Mouse (Mus musculus) embryonic facial prominence, embryonic 11.5 days (tissue): ENCODE measurements at regions not wholly inside any gene's neighbourhood (a gene's known extent, or its start where the extent isn't known, plus 50 kb on each side); places are given as distances from the start of the nearest gene placed in this dataset.

Experiments
- ATAC-seq: fragments of 200-750 bp; cut with Nextera tagmentation; replicated peaks from 2 replicates; pipeline ENCODE4 v1.8.0; 2017; ENCODE audit warnings: low read depth; ENCODE audit not compliant: insufficient number of reproducible peaks, low FRiP score, low TSS enrichment
- DNase-seq: peaks from one replicate; pipeline ENCODE4 v3.0.0-alpha.2; 2015; ENCODE audit warnings: low spot score
- H3K27ac ChIP-seq: fragments of 300-500 bp; sonication (generic); replicated peaks from 2 replicates; pipeline ENCODE4 v1.5.1; 2014; ENCODE audit warnings: mild to moderate bottlenecking, low read depth, low read length, control low read depth
- H3K27me3 ChIP-seq: fragments of 300-500 bp; sonication (generic); 2 replicates; pipeline ENCODE4 v1.6.1; 2014; ENCODE audit warnings: mild to moderate bottlenecking, low read length, moderate library complexity, mixed read lengths; ENCODE audit not compliant: control insufficient read depth, insufficient read depth
- H3K36me3 ChIP-seq: fragments of 300-500 bp; sonication (generic); replicated peaks from 2 replicates; pipeline ENCODE4 v1.6.1; 2014; ENCODE audit warnings: low read depth, mild to moderate bottlenecking, low read length, moderate library complexity, mixed read lengths; ENCODE audit not compliant: control insufficient read depth, insufficient read depth
- H3K4me1 ChIP-seq: fragments of 300-500 bp; sonication (generic); 2 replicates; pipeline ENCODE4 v1.6.1; 2014; ENCODE audit warnings: low read length, mixed read lengths; ENCODE audit not compliant: control insufficient read depth, insufficient read depth
- H3K4me2 ChIP-seq: fragments of 300-500 bp; sonication (generic); 2 replicates; pipeline ENCODE4 v1.6.1; 2014; ENCODE audit warnings: low read depth, mild to moderate bottlenecking, control low read depth, low read length, moderate library complexity
- H3K4me3 ChIP-seq: fragments of 300-500 bp; sonication (generic); 2 replicates; pipeline ENCODE4 v1.5.1; 2014; ENCODE audit warnings: low read depth, low read length, control low read depth
- H3K9ac ChIP-seq: fragments of 300-500 bp; sonication (generic); replicated peaks from 2 replicates; pipeline ENCODE4 v1.6.1; 2014; ENCODE audit warnings: mild to moderate bottlenecking, control low read depth, low read length
- H3K9me3 ChIP-seq: fragments of 300-500 bp; sonication (generic); replicated peaks from 2 replicates; pipeline ENCODE4 v1.6.1; 2016; ENCODE audit warnings: mild to moderate bottlenecking, low read length, inconsistent platforms, mixed read lengths; ENCODE audit not compliant: control insufficient read depth
- WGBS: fragments of 180-500 bp; shearing (Covaris S2); extraction: QIAGEN DNeasy Blood & Tissue Kit; methylation state at CpG from one replicate; pipeline ENCODE4 v1.1.7; 2014; 5-methylcytosine and 5-hydroxymethylcytosine counted together

- no peaks in the 10 kb centered on the region for H3K9me3 ChIP-seq
- no peak overlapping the region for H3K4me2 ChIP-seq
- no peak overlapping the region for H3K4me3 ChIP-seq
- ATAC-seq = no peak
- H3K27ac ChIP-seq = no peak overlapping the region
- no peaks in the 10 kb centered on the region for H3K36me3 ChIP-seq
- no peaks in the 10 kb centered on the region for H3K27me3 ChIP-seq
- no peak for DNase-seq
- no peak overlapping the region for H3K9ac ChIP-seq
- peaks cover 5% of the 10 kb centered on the region for H3K4me1 ChIP-seq
- WGBS = 40% methylated on average over 7 of the region's 7 CpGs
Observed at GRCm38 (mm10) chr14:25306166-25306565, 152.8 kb upstream of the Zmiz1 start.

GRCm38 (mm10) chr14:25306961-25307654 is 151.9 kb upstream of the Zmiz1 start:
- no peak overlapping the region for H3K4me2 ChIP-seq
- no peaks in the 10 kb centered on the region for H3K27me3 ChIP-seq
- no peaks in the 10 kb centered on the region for H3K36me3 ChIP-seq
- H3K9ac ChIP-seq = no peak overlapping the region
- no peaks in the 10 kb centered on the region for H3K9me3 ChIP-seq
- peaks cover 5% of the 10 kb centered on the region for H3K4me1 ChIP-seq
- no peak overlapping the region for H3K27ac ChIP-seq
- H3K4me3 ChIP-seq = no peak overlapping the region
- DNase-seq = no peak
- ATAC-seq = 0 out of 2 replicates have a peak, but pooled peaks have one; percentile 14
- 55% methylated on average over 3 of the region's 3 CpGs for WGBS

GRCm38 (mm10) chr14:25308051-25308450 is 150.9 kb upstream of the Zmiz1 start:
- no peaks in the 10 kb centered on the region for H3K9me3 ChIP-seq
- H3K27ac ChIP-seq = no peak overlapping the region
- no peak overlapping the region for H3K4me2 ChIP-seq
- no peak for ATAC-seq
- DNase-seq = no peak
- no peak overlapping the region for H3K4me3 ChIP-seq
- H3K4me1 ChIP-seq = peaks cover 5% of the 10 kb centered on the region
- H3K9ac ChIP-seq = no peak overlapping the region
- no peaks in the 10 kb centered on the region for H3K36me3 ChIP-seq
- H3K27me3 ChIP-seq = no peaks in the 10 kb centered on the region
- WGBS = 76% methylated on average over 3 of the region's 3 CpGs

- 48% methylated on average over 4 of the region's 4 CpGs for WGBS
- peaks cover 2% of the 10 kb centered on the region; the same call in 1 of the 2 replicates for H3K4me1 ChIP-seq
- H3K27me3 ChIP-seq = no peaks in the 10 kb centered on the region
- ATAC-seq = no peak
- DNase-seq = no peak
- no peaks in the 10 kb centered on the region for H3K36me3 ChIP-seq
- no peaks in the 10 kb centered on the region for H3K9me3 ChIP-seq
- no peak overlapping the region for H3K9ac ChIP-seq
- H3K27ac ChIP-seq = no peak overlapping the region
- no peak overlapping the region for H3K4me2 ChIP-seq
- no peak overlapping the region for H3K4me3 ChIP-seq
Observed at GRCm38 (mm10) chr14:25310671-25311151, 148.3 kb upstream of the Zmiz1 start.

- H3K4me2 ChIP-seq = no peak overlapping the region
- no peaks in the 10 kb centered on the region for H3K9me3 ChIP-seq
- H3K4me3 ChIP-seq = no peak overlapping the region
- no peaks in the 10 kb centered on the region for H3K36me3 ChIP-seq
- ATAC-seq (no peak), DNase-seq (no peak)
- 0 out of 2 replicates have a peak, but pooled peaks cover 2% of the 10 kb centered on the region for H3K4me1 ChIP-seq
- no peaks in the 10 kb centered on the region for H3K27me3 ChIP-seq
- no peak overlapping the region for H3K9ac ChIP-seq
- H3K27ac ChIP-seq = no peak overlapping the region
- WGBS = 72% methylated on average over 3 of the region's 3 CpGs
Observed at GRCm38 (mm10) chr14:25311475-25311874, 147.5 kb upstream of the Zmiz1 start.

- Histone ChIP-seq H3K27me3 (no peaks in the 10 kb centered on the region), H3K4me1 (0 out of 2 replicates have a peak, but pooled peaks cover 2% of the 10 kb centered on the region), H3K9ac (no peak overlapping the region), H3K27ac (no peak overlapping the region), H3K4me2 (no peak overlapping the region), H3K9me3 (no peaks in the 10 kb centered on the region), H3K4me3 (no peak overlapping the region), H3K36me3 (no peaks in the 10 kb centered on the region)
- DNase-seq (no peak), ATAC-seq (no peak)
- WGBS = 31% methylated on average over 7 of the region's 7 CpGs
Observed at GRCm38 (mm10) chr14:25312135-25312534, 146.8 kb upstream of the Zmiz1 start.

GRCm38 (mm10) chr14:25312814-25313426 is 146.1 kb upstream of the Zmiz1 start:
- no peak for DNase-seq
- H3K9ac ChIP-seq = no peak overlapping the region
- no peaks in the 10 kb centered on the region for H3K27me3 ChIP-seq
- peaks cover 7% of the 10 kb centered on the region for H3K4me1 ChIP-seq
- 89% methylated on average over 6 of the region's 6 CpGs for WGBS
- H3K4me2 ChIP-seq = no peak overlapping the region
- no peaks in the 10 kb centered on the region for H3K36me3 ChIP-seq
- H3K9me3 ChIP-seq = no peaks in the 10 kb centered on the region
- H3K4me3 ChIP-seq = no peak overlapping the region
- H3K27ac ChIP-seq = no peak overlapping the region
- ATAC-seq = no peak

GRCm38 (mm10) chr14:25313693-25314240 is 145.2 kb upstream of the Zmiz1 start:
- Histone ChIP-seq H3K4me3 (no peak overlapping the region), H3K9ac (no peak overlapping the region), H3K36me3 (no peaks in the 10 kb centered on the region), H3K4me1 (peaks cover 11% of the 10 kb centered on the region), H3K9me3 (no peaks in the 10 kb centered on the region), H3K27me3 (peaks cover 2% of the 10 kb centered on the region; the same call in 1 of the 2 replicates), H3K4me2 (no peak overlapping the region), H3K27ac (no peak overlapping the region)
- no peak for DNase-seq
- ATAC-seq = no peak
- WGBS = 78% methylated on average over 4 of the region's 4 CpGs
